Mouse (Mus musculus): ENCODE data around the gene Ctr9.

Ctr9 gene

GRCm38 (mm10) chr7:111048920-111049319 is 20.2 kb downstream of the Ctr9 start:
- no peak for DNase-seq

GRCm38 (mm10) chr7:111049652-111050421 is 21.1 kb downstream of the Ctr9 start:
- peak; percentile 54 for DNase-seq

GRCm38 (mm10) chr7:111055221-111055620 is 26.5 kb downstream of the Ctr9 start:
- DNase-seq, result no peak

GRCm38 (mm10) chr7:111055984-111056657 is 27.4 kb downstream of the Ctr9 start:
- no peak for DNase-seq

GRCm38 (mm10) chr7:111059527-111059926 is 30.8 kb downstream of the Ctr9 start:
- DNase-seq, result no peak

- no peak for DNase-seq
These were observed 34.2 kb downstream of the Ctr9 start for GRCm38 (mm10) chr7:111062971-111063370.

DNA sequence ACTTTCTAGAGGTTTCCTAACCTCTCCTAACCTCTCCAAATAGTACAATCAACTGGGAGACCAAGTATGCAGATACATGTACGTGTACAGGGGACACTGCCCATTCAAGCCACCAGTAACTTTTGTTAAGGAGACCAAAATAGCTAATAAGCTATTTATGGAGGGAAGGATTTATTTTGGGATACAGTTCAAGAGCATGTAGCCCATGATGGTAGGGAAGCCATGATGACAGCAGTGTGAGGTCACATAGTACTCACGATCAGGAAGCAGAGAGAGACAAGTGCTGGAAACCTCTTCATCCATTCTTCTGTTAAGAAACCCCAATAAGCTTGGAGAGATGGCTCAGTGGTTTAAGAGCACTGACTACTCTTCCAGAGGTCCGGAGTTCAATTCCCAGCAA is 39.4 kb downstream of the Ctr9 start:
- no peak for DNase-seq

DNA sequence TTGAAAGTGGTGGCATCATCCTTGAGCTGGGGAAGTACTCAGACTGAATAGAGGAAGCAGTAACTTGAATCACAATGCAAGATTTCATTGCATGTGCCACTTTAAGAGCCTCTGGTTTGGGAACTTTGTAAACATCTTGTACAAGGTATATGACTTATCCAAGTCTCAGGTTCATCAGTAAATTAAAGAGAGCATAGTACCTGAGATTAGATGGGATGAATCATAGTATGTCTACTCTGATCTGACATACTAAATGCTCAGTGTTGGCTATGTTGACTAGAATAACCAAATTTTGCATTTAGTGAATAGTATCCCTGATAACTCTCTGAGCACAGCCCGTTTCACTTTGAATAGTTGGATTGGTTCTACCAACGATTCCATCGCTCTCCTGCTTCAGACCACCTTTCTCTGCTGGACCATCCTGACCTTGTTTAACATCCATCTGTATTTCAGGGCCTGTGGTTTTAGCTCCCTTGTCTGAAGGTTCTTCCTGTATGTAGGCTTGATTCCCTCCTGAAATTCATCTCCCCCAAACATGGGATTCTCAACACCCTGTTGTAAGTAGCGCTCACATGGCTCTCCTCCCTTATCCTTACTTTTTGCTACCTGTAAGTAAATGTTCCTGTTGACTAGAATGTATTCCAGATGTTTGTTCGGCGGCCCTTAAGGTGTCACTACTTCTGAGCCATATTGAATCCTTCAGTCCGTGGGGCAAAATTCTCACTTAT is 40.9 kb downstream of the Ctr9 start:
- no peak for DNase-seq

GRCm38 (mm10) chr7:111070167-111070496 is 41.4 kb downstream of the Ctr9 start:
- no peak for DNase-seq

GRCm38 (mm10) chr7:111072410-111072809 is 43.7 kb downstream of the Ctr9 start:
- DNase-seq, result no peak

DNA sequence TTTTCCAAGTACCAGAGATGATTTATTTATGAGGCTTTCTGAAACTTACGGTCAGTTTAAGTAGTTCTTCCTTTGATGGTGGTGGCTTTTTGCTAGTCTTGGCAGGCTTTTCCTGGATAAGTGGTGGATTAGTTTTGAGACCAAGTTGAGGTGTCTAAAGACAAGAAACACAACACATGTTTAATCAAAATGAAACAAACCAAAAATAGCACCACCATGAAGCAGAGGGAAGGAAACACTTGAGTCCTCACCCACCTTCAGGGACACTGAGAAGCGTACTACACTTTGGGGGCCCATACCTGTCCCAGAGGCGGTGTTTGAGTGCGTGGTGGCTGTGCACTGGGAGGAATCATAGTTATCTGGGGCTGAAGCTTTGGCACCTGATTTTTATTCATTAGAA is 46.5 kb downstream of the Ctr9 start:
- no peak for DNase-seq

- DNase-seq, result no peak
These were observed 49.5 kb downstream of the Ctr9 start for GRCm38 (mm10) chr7:111078271-111078670.

DNA sequence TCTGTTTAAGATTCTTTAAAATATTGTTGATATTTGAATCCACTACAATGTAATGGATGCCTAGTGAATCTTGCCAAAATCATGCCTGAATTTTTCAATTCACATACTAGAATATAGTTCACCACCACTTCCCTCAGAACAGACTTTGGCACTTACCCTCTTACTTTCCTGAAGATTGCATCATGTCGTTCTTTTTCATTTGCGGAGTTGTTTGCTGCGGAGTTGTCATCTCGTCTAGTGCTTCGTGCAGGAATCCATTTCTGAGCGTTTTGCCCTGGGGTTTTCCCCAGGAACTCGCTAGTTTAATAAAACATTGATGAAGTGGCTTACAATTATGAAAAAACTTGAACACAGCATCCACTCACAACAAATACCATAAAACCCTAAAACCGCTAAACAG is 51.3 kb downstream of the Ctr9 start:
- DNase-seq, result no peak

DNA sequence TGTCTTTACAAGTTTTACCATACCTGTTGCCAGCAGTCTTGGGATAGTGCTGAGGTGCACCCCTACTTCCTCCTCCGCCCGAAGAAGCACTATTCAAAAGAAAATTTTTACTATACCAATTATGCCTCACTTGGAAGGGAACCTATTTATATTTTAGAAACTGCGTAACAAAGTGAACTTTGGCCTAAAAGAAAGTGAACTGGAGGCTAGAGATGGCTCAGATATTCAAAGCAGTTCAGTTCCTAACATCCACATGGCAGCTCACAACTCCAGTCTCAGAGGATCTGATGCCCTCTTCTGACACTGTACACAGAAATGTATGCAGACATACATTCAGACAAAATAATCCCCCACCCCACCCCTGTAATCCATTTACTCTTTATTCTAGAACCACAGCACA is 52.1 kb downstream of the Ctr9 start:
- DNase-seq, result no peak

DNA sequence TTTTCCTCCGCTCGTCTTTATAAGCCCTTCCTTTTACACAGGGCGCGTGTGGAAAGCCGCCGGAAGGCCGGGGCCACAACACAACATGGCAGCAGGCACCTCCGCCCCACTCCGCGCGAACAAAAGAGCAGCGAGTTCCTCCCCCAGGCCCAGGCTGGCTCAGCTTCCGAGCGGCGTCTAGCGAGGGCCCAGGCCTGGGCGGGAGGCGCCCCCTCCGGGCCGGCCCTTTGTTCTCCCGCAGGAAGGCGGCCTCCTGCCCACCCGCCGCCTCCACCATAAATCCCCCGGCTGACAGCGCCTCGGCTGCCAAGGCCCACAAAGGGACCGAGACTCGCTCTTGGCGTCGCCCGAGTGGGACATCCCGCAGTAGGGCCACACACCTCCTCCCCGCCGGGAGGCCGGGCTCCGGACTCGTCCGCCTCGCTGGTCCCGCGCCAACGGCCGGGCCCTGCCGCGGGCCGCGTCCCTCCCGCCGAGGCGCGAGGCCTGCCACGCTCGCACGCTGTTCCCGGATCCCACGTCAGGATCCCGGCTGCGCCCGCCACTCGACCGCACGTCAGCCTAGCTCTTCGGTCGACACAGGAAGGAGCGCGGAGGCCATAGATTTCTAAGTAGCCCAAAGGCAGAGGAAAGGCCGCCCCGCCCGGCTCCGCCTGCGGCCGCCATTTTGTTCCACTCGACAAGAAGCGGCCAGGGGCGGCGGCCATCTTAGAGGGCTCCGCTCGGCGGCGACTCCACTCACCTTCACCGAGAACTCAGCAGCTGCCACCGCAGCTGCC is 53.5 kb downstream of the Ctr9 start:
- DNase-seq, result peak; percentile 89

- DNase-seq, result peak; percentile 98
These were observed 54.3 kb downstream of the Ctr9 start, which contains the start of gene Eif4g2 for GRCm38 (mm10) chr7:111082822-111083732. Gene Eif4g2 (minus strand): TSS chr7:111083030.

DNA sequence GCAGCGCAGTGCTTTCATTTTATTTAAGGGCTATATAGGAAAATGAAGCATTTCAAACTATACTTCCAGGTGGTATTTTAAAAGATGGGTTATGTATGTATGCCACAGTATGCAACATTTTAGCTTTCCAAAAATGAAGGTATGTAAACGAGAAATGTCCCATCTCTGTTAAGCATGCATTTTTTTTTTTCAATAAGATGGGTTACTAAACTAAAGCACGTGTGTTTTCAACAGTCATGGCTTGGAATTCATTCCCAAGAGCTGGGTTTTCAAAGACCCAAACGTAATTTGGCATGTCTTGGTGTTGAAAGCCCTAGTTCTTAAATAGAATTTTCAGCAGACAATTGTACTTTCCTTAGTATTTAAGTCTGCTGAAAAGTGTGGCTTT is 55.0 kb downstream of the Ctr9 start:
- DNase-seq, result no peak

GRCm38 (mm10) chr7:111084443-111084842 is 55.7 kb downstream of the Ctr9 start:
- DNase-seq, result no peak

DNA sequence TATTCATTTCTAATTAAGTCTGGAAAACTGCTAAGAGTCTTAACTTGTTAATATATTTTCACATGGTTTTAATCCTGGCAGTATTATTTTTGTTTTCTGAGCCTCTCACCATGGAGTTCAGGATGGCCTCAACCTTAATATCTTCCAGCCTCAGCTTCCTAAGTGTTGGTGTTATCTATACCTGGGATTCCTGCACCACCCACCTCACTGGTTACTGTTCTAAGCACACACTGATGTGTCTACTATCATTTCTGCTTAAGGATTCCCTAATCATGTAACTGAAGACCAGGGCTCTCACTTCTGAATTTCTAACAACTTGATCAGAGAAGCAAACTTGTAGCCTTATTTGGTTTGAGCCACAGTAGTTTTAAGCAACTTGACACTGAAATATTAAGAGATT is 56.4 kb downstream of the Ctr9 start:
- no peak for DNase-seq

- no peak for DNase-seq
These were observed 66.4 kb downstream of the Ctr9 start for GRCm38 (mm10) chr7:111095169-111095568.

DNA sequence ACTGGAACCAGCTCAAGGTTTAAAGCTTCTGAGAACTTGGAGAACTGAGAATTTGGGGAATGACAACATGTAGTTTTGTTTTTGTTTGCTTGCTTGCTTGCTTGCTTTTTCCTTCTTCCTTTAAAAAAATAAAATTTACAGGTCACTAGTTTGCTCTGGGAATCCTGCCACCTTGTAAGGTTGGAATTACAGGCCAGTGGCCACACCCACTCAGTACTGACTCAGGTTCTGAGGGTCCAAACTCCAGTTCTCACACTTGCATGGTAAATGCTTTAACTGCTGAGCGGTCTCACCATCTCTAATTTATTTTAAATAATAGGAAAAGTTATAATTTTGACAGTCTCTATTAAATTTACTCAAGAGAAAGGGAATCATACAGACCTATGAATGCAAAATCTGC is 69.4 kb downstream of the Ctr9 start:
- no peak for DNase-seq

All from thymus, postnatal 25 days (tissue).